Mouse (Mus musculus): ENCODE data around the gene Sypl2. TPM values are rescaled to one million over a fixed set of nuclear protein-coding genes. Genes with fewer than 3 reads are reported as not detected.

Sypl2 gene
- total and polyA plus RNA-seq, 2 experiments from 2014 or later = 0.29 to 0.42 TPM

GRCm38 (mm10) chr3:108231646-108232045, 5.2 kb upstream of the Sypl2 start:
- H3K9ac ChIP-seq = no peak overlapping the region
- H3K9me3 ChIP-seq (ENCODE audit: low read length) = no peaks in the 10 kb centered on the region
- no peaks in the 10 kb centered on the region for H3K4me1 ChIP-seq (ENCODE audit: insufficient read depth)
- DNase-seq (no peak), ATAC-seq (no peak)
- WGBS = 88% methylated on average over 4 of the region's 4 CpGs
- peaks cover 11% of the 10 kb centered on the region for H3K27me3 ChIP-seq (ENCODE audit: insufficient read depth, low read length)
- H3K36me3 ChIP-seq (ENCODE audit: insufficient read depth) = no peaks in the 10 kb centered on the region
- H3K27ac ChIP-seq (ENCODE audit: low read depth, low read length) = no peak overlapping the region
- no peak overlapping the region for H3K4me3 ChIP-seq (ENCODE audit: low read depth, low read length)
- no peak overlapping the region for H3K4me2 ChIP-seq (ENCODE audit: low read depth)
- no peak for TF ChIP-seq CTCF (IDR thresholded peaks at IDR 0.05; ENCODE audit: low read depth)

GRCm38 (mm10) chr3:108227521-108227920, 1.1 kb upstream of the Sypl2 start:
- H3K4me2 ChIP-seq (ENCODE audit: low read depth) = no peak overlapping the region; the same call in 1 of the 2 replicates
- peaks cover 4% of the 10 kb centered on the region; the same call in 1 of the 2 replicates for H3K4me1 ChIP-seq (ENCODE audit: insufficient read depth)
- H3K27me3 ChIP-seq (ENCODE audit: insufficient read depth, low read length) = peaks cover 31% of the 10 kb centered on the region
- TF ChIP-seq CTCF (IDR thresholded peaks at IDR 0.05; ENCODE audit: low read depth) = no peak
- H3K36me3 ChIP-seq (ENCODE audit: insufficient read depth) = no peaks in the 10 kb centered on the region
- no peak overlapping the region for H3K4me3 ChIP-seq (ENCODE audit: low read depth, low read length)
- 87% methylated on average over 2 of the region's 2 CpGs for WGBS
- no peak overlapping the region for H3K27ac ChIP-seq (ENCODE audit: low read depth, low read length)
- no peaks in the 10 kb centered on the region for H3K9me3 ChIP-seq (ENCODE audit: low read length)
- H3K9ac ChIP-seq = no peak overlapping the region
- ATAC-seq (no peak), DNase-seq (no peak)

DNA sequence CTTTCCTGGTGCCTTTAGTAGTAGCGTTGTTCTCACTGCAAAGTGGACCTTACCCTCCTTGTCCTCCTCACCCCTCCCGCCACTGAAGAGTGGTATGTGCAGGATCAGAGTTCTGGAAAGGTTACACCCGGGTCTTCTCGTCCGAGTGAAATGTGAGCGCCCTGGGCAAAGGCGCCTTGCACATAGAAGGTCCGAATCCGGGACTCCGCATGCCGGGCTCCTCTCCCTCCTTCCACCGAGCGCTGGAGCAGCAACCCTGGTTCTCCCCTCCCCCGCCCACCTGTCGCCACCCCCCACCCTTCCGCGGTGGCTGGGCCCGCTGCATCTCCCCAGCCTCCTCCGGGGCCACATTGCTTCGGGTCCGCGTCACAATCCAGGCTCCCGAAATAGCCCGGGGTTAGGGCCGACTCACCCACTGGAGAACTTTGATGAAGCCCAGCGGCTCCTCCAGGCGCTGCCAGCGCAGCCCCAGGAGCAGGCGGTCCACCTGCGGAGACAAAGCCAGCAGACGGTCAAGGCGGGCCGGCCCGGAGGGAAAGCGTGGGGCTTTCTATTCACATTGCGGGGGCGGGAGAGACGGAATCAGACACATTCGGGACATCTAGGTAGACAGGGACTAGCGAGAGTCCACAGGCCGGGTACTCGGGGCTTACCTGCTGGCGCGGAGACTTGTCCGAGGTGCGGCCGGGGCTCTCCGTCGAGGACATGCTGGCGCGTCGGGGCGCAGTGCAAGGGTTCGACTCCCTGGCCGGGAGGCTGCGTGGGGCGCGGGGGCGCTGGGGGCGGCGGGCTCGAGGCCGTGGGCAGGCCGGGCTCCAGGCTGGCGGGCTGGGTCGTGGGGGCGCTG, 514 bp downstream of the Sypl2 start:
- WGBS = 4% methylated on average over 62 of the region's 67 CpGs
- TF ChIP-seq CTCF (IDR thresholded peaks at IDR 0.05; ENCODE audit: low read depth) = no peak

DNA sequence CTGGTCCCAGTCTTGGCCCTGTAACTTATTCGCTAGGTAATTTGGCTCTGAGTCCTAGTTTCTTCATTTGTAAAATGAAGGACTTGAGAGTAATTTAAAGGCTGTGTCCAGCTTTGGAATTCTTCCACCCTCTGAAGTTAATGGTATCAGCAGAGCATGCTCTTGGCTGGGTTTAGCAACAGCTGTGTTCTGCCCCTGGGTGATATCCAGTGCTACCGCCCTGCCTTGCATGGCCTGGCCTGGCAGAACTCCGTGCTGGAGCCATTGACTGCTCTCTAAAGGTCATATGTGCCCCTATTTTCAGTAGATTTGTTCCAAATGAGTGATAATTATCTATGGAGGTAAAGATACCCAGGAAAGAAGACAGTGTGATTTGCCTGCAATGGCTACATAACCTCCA, 5.8 kb downstream of the Sypl2 start:
- WGBS = 72% methylated on average over 3 of the region's 3 CpGs
- no peaks in the 10 kb centered on the region for H3K36me3 ChIP-seq (ENCODE audit: insufficient read depth)
- no peaks in the 10 kb centered on the region; the same call in 1 of the 2 replicates for H3K4me1 ChIP-seq (ENCODE audit: insufficient read depth)
- no peak overlapping the region for H3K4me2 ChIP-seq (ENCODE audit: low read depth)
- DNase-seq = no peak
- no peak for ATAC-seq
- no peak overlapping the region for H3K4me3 ChIP-seq (ENCODE audit: low read depth, low read length)
- no peak overlapping the region for H3K27ac ChIP-seq (ENCODE audit: low read depth, low read length)
- peaks cover 10% of the 10 kb centered on the region for H3K27me3 ChIP-seq (ENCODE audit: insufficient read depth, low read length)
- no peak overlapping the region for H3K9ac ChIP-seq
- no peaks in the 10 kb centered on the region for H3K9me3 ChIP-seq (ENCODE audit: low read length)
- no peak for TF ChIP-seq CTCF (IDR thresholded peaks at IDR 0.05; ENCODE audit: low read depth)

More for the DNA sequence above, 514 bp downstream of the Sypl2 start:
- Histone ChIP-seq H3K27ac (ENCODE audit: low read depth, low read length) (no peak overlapping the region), H3K27me3 (ENCODE audit: insufficient read depth, low read length) (peaks cover 31% of the 10 kb centered on the region), H3K9me3 (ENCODE audit: low read length) (no peaks in the 10 kb centered on the region), H3K9ac (peak overlapping the region; percentile 33; the same call in 1 of the 2 replicates), H3K4me3 (ENCODE audit: low read depth, low read length) (peak overlapping the region; percentile 41), H3K4me1 (ENCODE audit: insufficient read depth) (peaks cover 4% of the 10 kb centered on the region; the same call in 1 of the 2 replicates), H3K36me3 (ENCODE audit: insufficient read depth) (no peaks in the 10 kb centered on the region), H3K4me2 (ENCODE audit: low read depth) (peak overlapping the region; percentile 67)
- peak; percentile 50 for ATAC-seq
- DNase-seq = no peak

DNA sequence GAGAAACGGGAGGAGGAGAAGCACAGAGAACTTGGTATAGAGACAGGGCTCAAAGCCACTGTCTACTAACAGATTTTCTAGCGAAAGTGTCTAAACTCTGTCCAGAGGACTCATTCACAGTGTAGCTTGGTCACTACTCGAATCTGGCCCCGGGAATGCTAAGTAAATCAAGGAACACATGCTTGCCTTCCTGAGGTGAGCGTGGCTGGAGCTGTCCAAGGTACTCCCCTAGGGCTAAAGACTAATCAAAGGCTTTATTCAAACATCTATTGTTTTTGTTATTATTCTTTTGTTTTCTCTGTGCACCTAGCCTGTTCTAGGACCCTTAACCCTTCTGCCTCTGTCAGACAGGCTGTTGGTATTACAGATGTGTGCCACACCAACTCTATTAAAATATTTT, 11.7 kb downstream of the Sypl2 start:
- H3K9ac ChIP-seq = no peak overlapping the region
- no peak for DNase-seq
- no peaks in the 10 kb centered on the region for H3K9me3 ChIP-seq (ENCODE audit: low read length)
- no peak overlapping the region for H3K4me3 ChIP-seq (ENCODE audit: low read depth, low read length)
- H3K4me1 ChIP-seq (ENCODE audit: insufficient read depth) = peaks cover 12% of the 10 kb centered on the region
- H3K27ac ChIP-seq (ENCODE audit: low read depth, low read length) = no peak overlapping the region
- no peaks in the 10 kb centered on the region for H3K27me3 ChIP-seq (ENCODE audit: insufficient read depth, low read length)
- ATAC-seq = no peak
- no peak overlapping the region for H3K4me2 ChIP-seq (ENCODE audit: low read depth)
- TF ChIP-seq CTCF (IDR thresholded peaks at IDR 0.05; ENCODE audit: low read depth) = no peak
- no peaks in the 10 kb centered on the region for H3K36me3 ChIP-seq (ENCODE audit: insufficient read depth)
- WGBS = 27% methylated on average over 5 of the region's 5 CpGs

DNA sequence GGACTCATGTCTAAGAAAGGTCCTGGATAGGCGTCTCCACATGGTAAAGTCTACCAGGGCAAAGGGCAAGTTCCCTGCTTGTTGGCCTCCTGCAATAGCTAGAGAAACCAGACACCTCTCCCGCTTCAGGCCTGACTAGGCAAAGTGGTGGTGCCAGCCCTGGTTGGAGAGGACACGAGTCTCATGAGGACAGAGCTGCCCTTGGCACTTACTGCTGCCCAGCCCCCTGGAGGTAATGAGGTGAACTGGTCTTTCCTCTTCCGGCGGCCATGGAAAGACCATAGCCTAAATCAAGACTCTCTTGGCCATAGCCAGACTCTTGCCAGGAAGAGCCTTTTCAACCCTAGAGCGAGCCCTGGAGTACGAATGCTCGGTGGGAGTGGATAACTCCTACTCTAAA, 14.0 kb downstream of the Sypl2 start:
- ATAC-seq (no peak), DNase-seq (no peak)
- no peaks in the 10 kb centered on the region for H3K36me3 ChIP-seq (ENCODE audit: insufficient read depth)
- no peaks in the 10 kb centered on the region for H3K27me3 ChIP-seq (ENCODE audit: insufficient read depth, low read length)
- H3K4me1 ChIP-seq (ENCODE audit: insufficient read depth) = peaks cover 25% of the 10 kb centered on the region
- H3K27ac ChIP-seq (ENCODE audit: low read depth, low read length) = peak overlapping the region; percentile 48; the same call in 1 of the 2 replicates
- peak overlapping the region; percentile 89; the same call in 1 of the 2 replicates for H3K4me2 ChIP-seq (ENCODE audit: low read depth)
- TF ChIP-seq CTCF (IDR thresholded peaks at IDR 0.05; ENCODE audit: low read depth) = peak; percentile 27; the same call in 1 of the 2 replicates
- H3K9ac ChIP-seq = no peak overlapping the region
- 82% methylated on average over 8 of the region's 8 CpGs for WGBS
- no peaks in the 10 kb centered on the region for H3K9me3 ChIP-seq (ENCODE audit: low read length)
- no peak overlapping the region for H3K4me3 ChIP-seq (ENCODE audit: low read depth, low read length)

- ATAC-seq = peak; percentile 3; the same call in 1 of the 2 replicates
- Histone ChIP-seq H3K36me3 (ENCODE audit: insufficient read depth) (peaks cover 5% of the 10 kb centered on the region), H3K4me3 (ENCODE audit: low read depth, low read length) (no peak overlapping the region), H3K27me3 (ENCODE audit: insufficient read depth, low read length) (no peaks in the 10 kb centered on the region), H3K9me3 (ENCODE audit: low read length) (no peaks in the 10 kb centered on the region), H3K27ac (ENCODE audit: low read depth, low read length) (peak overlapping the region; percentile 97), H3K4me1 (ENCODE audit: insufficient read depth) (peaks cover 25% of the 10 kb centered on the region), H3K4me2 (ENCODE audit: low read depth) (peak overlapping the region; percentile 89), H3K9ac (0 out of 2 replicates have a peak overlapping the region, but pooled peaks have one; percentile 83)
- no peak for TF ChIP-seq CTCF (IDR thresholded peaks at IDR 0.05; ENCODE audit: low read depth)
- DNase-seq = peak; percentile 77
- 29% methylated on average over 6 of the region's 6 CpGs for WGBS
These were observed 14.6 kb downstream of the Sypl2 start for GRCm38 (mm10) chr3:108211845-108212244.
